Mouse (Mus musculus) large intestine, adult 2 months (tissue): Measurements from ENCODE around the gene Foxb1. TPM values are rescaled to one million over a fixed set of nuclear protein-coding genes. Genes with fewer than 3 reads are reported as not detected.

Experiments
- DNase-seq: peaks from one replicate; pipeline ENCODE4 v3.0.0-alpha.2; 2012; ENCODE audit warnings: low read depth, low spot score
- WGBS: fragments of 180-500 bp; shearing (Covaris S2); methylation state at CpG from one replicate; pipeline ENCODE4 v1.1.7; 2018; 5-methylcytosine and 5-hydroxymethylcytosine counted together
- polyA plus RNA-seq: library from polyadenylated mRNA; depleted of rRNA; stranded (reverse); fragments of >200 nt; gene quantifications from 2 replicates; pipeline ENCODE4 v1.2.3, GENCODE M21; 2012; rRNA removed

The Foxb1 gene
- polyA plus RNA-seq, 1 experiment: not detected

DNA sequence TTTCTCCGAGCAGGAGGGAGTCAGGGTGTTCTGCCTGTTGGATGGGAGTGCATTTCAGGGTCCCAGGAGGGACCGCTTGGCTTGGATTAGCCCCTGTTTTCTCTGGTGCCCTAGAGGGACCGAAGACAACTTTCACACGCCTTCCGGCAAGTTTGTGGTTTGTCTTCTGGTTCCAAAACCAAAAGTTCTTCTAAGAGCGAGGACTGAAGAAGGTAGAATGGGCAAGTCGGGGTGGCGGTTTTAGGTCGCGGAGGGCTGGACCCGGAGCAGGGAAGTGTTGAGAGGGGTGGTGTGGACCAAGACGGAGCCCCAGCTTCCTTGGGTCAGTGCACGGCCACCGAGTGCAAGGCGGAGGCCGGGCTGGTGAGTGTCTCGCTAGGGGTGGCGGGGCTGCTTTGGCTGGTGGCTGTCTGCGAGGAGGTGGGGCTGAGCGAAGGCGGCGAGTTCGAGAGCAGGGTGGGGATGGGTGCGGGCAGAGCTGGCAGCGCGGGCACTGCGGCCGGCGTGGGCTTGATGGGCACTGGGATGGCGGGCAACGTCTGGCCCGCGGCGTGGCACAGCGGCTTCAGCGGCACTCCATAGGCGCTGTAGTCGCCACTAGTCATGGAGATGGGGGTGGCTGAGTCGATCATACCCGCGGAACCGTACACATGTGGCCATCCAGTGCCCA lies 1.7 kb downstream of the Foxb1 start:
- WGBS: 2% methylated on average over 42 of the region's 42 CpGs
- DNase-seq: no peak

DNA sequence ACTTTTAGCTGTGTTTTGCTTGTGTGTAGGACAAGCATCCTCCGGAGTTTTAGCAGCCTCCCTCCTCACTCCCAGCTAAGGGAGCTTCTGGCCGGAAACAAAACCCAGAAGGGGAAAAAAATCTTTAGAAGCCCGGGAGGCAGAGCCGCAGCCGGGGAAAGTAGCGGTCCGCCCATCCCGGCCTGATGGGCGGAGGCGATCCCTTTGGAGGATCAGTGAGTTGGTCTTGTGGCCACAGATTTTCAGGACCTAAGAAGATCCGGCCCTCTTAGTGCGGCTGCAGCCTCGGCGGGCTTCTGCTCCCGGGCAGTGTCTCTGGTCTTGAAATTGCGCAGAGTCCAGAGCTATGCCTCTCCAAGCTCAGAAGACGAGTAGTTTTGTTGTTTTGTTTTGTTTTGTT lies 2.2 kb downstream of the Foxb1 start:
- 2% methylated on average over 17 of the region's 17 CpGs for WGBS
- no peak for DNase-seq

DNA sequence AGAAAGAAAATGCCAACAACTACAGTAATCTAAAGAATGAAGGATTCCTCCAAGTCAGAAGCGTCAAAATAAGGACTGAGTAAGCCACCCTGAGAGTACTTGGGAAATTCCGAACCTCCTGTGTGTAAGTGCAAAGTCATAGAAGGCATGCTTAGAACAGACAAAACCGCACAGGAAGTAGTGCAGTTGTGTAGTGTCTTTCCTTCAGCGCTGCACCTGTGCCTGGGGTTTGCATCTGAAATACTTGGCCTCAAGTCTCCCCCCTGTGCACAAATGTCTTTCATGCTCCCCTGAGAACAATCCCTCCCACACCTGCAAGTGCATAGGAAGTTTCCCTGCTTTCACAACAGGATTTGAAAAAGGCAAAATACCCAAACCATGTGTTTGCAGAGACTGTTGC lies 3.5 kb downstream of the Foxb1 start:
- DNase-seq: no peak
- WGBS: 18% methylated on average over 4 of the region's 4 CpGs

DNA sequence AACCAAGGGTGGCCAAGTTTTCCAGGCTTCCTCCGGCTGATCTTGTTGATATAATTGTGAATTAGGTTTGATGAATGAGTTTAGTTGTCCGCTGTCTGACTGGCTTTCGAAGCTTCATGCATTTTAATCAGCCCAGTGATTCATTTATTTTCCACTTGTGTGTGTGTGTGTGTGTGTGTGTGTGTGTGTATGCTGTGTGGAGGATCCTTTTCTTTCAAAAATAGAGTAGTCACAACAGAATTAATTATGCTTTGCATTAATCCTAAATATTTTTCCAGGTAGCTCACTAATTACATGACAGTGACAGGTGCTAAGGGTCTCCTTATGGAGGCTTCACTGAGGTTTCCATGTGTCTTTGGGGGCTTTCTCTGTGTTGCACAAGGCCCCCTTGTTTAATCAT lies 4.3 kb downstream of the Foxb1 start:
- 51% methylated on average over 3 of the region's 3 CpGs for WGBS

GRCm38 (mm10) chr9:69756041-69756440 lies 4.7 kb downstream of the Foxb1 start:
- no peak for DNase-seq
- WGBS: 38% methylated on average over 7 of the region's 7 CpGs

More for the DNA sequence above, 4.3 kb downstream of the Foxb1 start:
- DNase-seq: no peak

DNA sequence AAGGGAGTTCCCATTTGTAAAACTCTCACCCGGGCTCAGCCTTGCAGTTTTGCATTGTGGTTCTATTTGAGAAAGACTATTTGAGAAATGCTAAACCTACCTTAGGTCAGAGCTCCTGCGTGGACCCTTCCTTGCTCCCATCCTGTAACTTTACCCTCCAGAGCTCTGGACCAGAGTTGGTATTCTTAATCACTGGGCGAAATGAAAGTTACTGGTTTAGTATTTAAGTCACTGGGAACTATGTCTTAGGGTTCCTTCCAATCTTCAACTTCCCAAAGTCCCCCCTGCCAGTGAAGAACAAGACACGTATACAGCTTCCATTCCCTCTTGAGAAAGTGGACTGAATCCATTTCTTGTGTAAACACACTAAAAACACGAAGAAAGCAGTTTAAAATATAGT lies 5.6 kb downstream of the Foxb1 start:
- WGBS: 23% methylated on average over 5 of the region's 5 CpGs
- no peak for DNase-seq

DNA sequence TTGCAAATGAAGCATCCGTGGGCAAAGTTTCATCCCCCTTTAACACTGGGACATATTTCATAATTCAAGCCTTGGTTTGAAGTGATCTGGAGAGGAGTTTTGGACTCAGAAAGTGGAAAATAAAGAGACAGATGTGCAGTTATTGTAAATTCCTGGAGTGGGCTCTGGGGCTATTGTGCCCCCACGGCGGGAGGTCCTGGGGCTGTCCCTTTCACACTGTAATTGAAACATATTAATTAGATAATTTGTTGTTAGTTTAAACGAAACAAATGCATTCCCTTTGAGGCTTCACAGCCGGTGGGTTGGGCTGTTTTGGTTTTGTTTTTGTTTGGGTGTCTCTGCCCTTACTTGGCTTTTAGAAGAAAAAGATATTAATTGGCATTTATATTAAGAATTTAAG lies 6.0 kb downstream of the Foxb1 start:
- WGBS: 26% methylated on average over 5 of the region's 5 CpGs
- DNase-seq: no peak

DNA sequence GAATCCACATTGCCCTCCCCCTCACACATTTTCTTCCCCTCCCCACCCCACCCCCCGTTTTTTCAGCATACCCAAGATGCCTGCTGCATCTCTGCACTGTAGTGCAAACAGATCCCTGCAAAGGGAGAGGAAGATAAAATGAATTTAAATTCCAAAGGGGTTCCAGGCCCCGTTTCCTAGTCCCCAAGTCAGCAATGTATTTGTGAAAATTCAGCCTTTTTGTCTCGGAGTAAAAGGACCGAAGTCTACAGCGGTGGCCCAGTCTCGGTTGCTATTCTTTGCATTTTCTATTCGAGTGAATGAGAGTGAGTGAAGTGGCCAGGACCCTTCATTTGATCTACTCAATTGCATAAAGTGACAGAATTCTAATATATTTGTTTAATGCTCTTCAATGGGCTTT lies 6.4 kb downstream of the Foxb1 start:
- WGBS: 23% methylated on average over 7 of the region's 7 CpGs
- DNase-seq: no peak

DNA sequence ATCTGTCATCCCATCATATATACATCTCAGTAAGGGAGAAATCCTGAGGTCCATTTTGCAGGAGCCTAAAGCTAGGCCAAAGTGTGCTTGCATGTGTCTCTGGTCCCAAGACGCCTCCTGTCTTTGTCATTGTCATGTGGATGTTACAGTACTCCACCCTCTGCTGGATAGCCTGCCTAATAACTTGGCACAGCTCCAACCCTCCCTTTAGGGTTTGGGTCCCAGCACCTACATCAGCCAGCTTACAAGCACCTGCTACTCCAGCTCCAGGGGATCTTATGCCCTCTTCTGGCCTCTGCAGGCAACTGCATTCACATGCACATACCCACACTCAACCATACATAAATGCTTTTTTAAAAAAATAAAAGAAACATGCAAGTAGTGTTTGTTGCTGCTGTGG lies 12.8 kb downstream of the Foxb1 start:
- 94% methylated on average over 1 of the region's 1 CpGs for WGBS
- no peak for DNase-seq

DNA sequence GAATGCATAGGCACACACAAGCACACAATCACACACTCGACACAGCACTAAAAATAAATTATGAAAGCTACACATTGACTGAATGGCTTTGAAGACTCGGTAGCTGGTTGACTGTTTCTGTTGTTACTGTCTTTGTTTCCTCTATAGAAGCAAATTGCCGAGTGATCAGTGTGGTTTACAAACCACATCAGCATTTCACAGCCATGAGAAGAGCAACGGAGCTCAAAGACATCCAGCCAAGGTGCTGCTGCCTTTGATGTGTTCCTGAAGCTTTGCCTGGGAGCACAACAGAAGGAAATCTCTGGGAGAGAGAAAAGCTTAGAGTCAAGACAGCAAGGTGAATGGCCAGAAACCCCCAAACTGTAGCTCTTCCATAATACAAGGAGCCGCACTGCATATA lies 32.0 kb downstream of the Foxb1 start:
- WGBS: 55% methylated on average over 5 of the region's 5 CpGs
- DNase-seq: no peak

GRCm38 (mm10) chr9:69718431-69718830 lies 42.3 kb downstream of the Foxb1 start:
- no peak for DNase-seq
- WGBS: 87% methylated on average over 9 of the region's 9 CpGs

GRCm38 (mm10) chr9:69716364-69716763 lies 44.4 kb downstream of the Foxb1 start:
- no peak for DNase-seq
- WGBS: 22% methylated on average over 4 of the region's 4 CpGs

DNA sequence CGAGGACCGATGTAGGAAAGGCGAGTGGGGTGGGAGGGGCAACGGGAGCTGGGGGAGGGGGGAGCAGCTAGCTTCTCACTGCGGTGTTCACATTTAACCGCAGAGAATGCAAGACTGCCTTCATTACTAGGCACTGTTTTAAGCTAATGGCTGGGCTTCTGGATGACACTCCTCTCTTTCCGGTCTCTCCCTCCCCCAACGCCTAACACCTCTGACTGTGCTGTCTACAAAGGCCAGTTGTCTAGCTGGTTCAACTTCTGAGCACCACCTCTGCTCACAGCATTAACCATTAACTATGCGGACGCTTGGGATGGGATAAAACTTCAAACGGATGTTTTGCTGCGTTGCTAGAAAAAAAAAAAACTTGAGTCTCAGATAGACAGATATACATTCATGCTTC lies 45.3 kb downstream of the Foxb1 start:
- WGBS: 16% methylated on average over 12 of the region's 12 CpGs
- DNase-seq: no peak

- 55% methylated on average over 7 of the region's 7 CpGs for WGBS
These were observed 46.4 kb downstream of the Foxb1 start for GRCm38 (mm10) chr9:69714346-69714745.

GRCm38 (mm10) chr9:69713577-69714327 lies 47.0 kb downstream of the Foxb1 start:
- no peak for DNase-seq
- 63% methylated on average over 18 of the region's 18 CpGs for WGBS

More at GRCm38 (mm10) chr9:69714346-69714745, 46.4 kb downstream of the Foxb1 start:
- DNase-seq: no peak

DNA sequence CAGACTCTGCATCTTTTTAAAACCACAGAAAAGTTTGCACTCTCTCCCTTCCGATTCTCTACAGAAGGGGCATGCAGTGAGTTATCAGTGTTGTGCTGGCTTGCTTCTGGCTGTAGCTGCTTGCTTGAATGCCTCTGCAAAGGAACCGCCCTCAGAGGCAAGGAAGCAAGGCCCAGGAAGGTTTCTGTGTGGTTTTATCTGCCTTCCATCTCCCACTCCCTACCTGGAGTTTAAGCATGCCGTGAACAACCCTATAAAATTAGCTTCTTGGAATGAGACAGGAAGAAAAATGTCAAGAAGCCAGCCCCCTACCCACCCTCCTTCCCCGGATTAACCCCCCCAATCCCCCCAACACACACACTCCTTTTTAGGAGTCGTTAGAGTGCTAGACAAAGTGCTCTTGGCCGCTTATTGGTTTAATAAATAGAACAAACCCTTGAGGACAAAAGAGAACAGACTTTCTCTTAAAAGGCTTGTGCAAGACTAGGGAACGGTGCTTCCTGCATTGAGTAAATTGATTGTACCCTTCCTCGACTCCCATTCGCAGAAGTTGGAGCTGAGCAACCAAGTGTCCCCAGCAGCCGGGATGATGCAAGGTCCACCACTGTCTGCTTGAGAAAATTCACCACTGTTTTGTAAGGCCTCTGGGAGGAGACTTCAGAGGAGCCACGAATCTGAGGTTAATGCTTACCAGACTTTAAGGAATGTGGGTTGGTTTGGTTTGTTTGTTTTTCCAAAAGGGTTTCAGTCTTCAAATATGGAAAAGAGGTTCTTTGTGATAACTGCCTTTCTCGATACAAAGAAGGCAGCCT lies 47.8 kb downstream of the Foxb1 start:
- WGBS: 38% methylated on average over 12 of the region's 12 CpGs
- no peak for DNase-seq

Other genes starting within 250 kb of the Foxb1 start
- 12.9 and 15.7 TPM in 2 replicates for gene Bnip2, start 228.5 kb upstream of the Foxb1 start, polyA plus RNA-seq